Mouse (Mus musculus) mesoderm, embryonic 11.5 days (tissue): ENCODE measurements at regions not wholly inside any gene's neighbourhood (a gene's known extent, or its start where the extent isn't known, plus 50 kb on each side); places are given as distances from the start of the nearest gene placed in this dataset.
"Not testable (repeated sequence)": the region's sequence is repeated elsewhere in the genome, so short reads cannot be mapped to it uniquely, and the experiment has no call there.

Experiments
- DNase-seq: peaks from one replicate; pipeline ENCODE4 v3.0.0-alpha.2; 2012; ENCODE audit warnings: low read depth, low spot score

- DNase-seq = peak; percentile 74
These were observed 119.3 kb upstream of the Foxk1 start for GRCm38 (mm10) chr5:142281997-142282396.

- no peak for DNase-seq
These were observed 113.3 kb upstream of the Foxk1 start for GRCm38 (mm10) chr5:142287981-142288380.

GRCm38 (mm10) chr5:142291451-142291850, 109.8 kb upstream of the Foxk1 start:
- DNase-seq = no peak

- DNase-seq = not testable (repeated sequence)
These were observed 104.9 kb upstream of the Foxk1 start for GRCm38 (mm10) chr5:142296401-142296800.

GRCm38 (mm10) chr5:142299621-142300020, 101.7 kb upstream of the Foxk1 start:
- DNase-seq = no peak

GRCm38 (mm10) chr5:142308511-142308910, 92.8 kb upstream of the Foxk1 start:
- no peak for DNase-seq

GRCm38 (mm10) chr5:142313944-142314343, 87.4 kb upstream of the Foxk1 start:
- no peak for DNase-seq

- DNase-seq = no peak
These were observed 86.8 kb upstream of the Foxk1 start for GRCm38 (mm10) chr5:142314466-142314865.

GRCm38 (mm10) chr5:142319268-142319667, 82.0 kb upstream of the Foxk1 start:
- peak; percentile 86 for DNase-seq

GRCm38 (mm10) chr5:142321316-142321715, 80.0 kb upstream of the Foxk1 start:
- no peak for DNase-seq

- DNase-seq = no peak
These were observed 76.4 kb upstream of the Foxk1 start for GRCm38 (mm10) chr5:142324928-142325327.

GRCm38 (mm10) chr5:142325560-142325959, 75.7 kb upstream of the Foxk1 start:
- DNase-seq = no peak

GRCm38 (mm10) chr5:142327261-142327660, 74.0 kb upstream of the Foxk1 start:
- peak; percentile 41 for DNase-seq

- DNase-seq = no peak
These were observed 71.4 kb upstream of the Foxk1 start for GRCm38 (mm10) chr5:142329724-142330520.

GRCm38 (mm10) chr5:142332744-142333143, 68.6 kb upstream of the Foxk1 start:
- DNase-seq = no peak

- no peak for DNase-seq
These were observed 63.9 kb upstream of the Foxk1 start for GRCm38 (mm10) chr5:142337436-142337835.

- no peak for DNase-seq
These were observed 63.2 kb upstream of the Foxk1 start for GRCm38 (mm10) chr5:142338051-142338450.

GRCm38 (mm10) chr5:142340205-142341025, 60.9 kb upstream of the Foxk1 start:
- DNase-seq = no peak

- DNase-seq = no peak
These were observed 60.3 kb upstream of the Foxk1 start for GRCm38 (mm10) chr5:142341026-142341432.

GRCm38 (mm10) chr5:142346454-142346853, 54.8 kb upstream of the Foxk1 start:
- no peak for DNase-seq

- peak; percentile 32 for DNase-seq
These were observed 50.7 kb upstream of the Foxk1 start for GRCm38 (mm10) chr5:142350574-142350973.
